Mouse (Mus musculus) hindbrain, embryonic 11.5 days (tissue): ENCODE measurements around the gene Pip5k1a. TPM values are rescaled to one million over a fixed set of nuclear protein-coding genes. Genes with fewer than 3 reads are reported as not detected.
A peak's percentile ranks its signal among the peaks of the same experiment; 100 is the strongest.
"Not testable (repeated sequence)": the region's sequence is repeated elsewhere in the genome, so short reads cannot be mapped to it uniquely, and the experiment has no call there.

Source experiments
- ATAC-seq: fragments of 200-750 bp; cut with Nextera tagmentation; 2 replicates; pipeline ENCODE4 v1.8.0; 2017; ENCODE audit warnings: mild to moderate bottlenecking, moderate TSS enrichment, moderate library complexity; ENCODE audit not compliant: low FRiP score
- DNase-seq: peaks from one replicate; pipeline ENCODE4 v3.0.0-alpha.2; 2015; ENCODE audit warnings: low spot score
- H3K27ac ChIP-seq: fragments of 300-500 bp; sonication (generic); 2 replicates; pipeline ENCODE4 v1.5.1; 2014; ENCODE audit warnings: mild to moderate bottlenecking, low read depth, low read length
- H3K27me3 ChIP-seq: fragments of 300-500 bp; sonication (generic); 2 replicates; pipeline ENCODE4 v1.6.1; 2014; ENCODE audit warnings: mild to moderate bottlenecking, low read length, moderate library complexity, mixed read lengths; ENCODE audit not compliant: control insufficient read depth, insufficient read depth
- H3K36me3 ChIP-seq: fragments of 300-500 bp; sonication (generic); 2 replicates; pipeline ENCODE4 v1.6.1; 2014; ENCODE audit warnings: mild to moderate bottlenecking, low read length, moderate library complexity, mixed read lengths; ENCODE audit not compliant: control insufficient read depth, insufficient read depth
- H3K4me1 ChIP-seq: fragments of 300-500 bp; sonication (generic); replicated peaks from 2 replicates; pipeline ENCODE4 v1.6.1; 2014; ENCODE audit warnings: low read length, mixed read lengths; ENCODE audit not compliant: control insufficient read depth, insufficient read depth
- H3K4me2 ChIP-seq: fragments of 300-500 bp; sonication (generic); replicated peaks from 2 replicates; pipeline ENCODE4 v1.6.1; 2014; ENCODE audit warnings: mild to moderate bottlenecking, low read depth, low read length
- H3K4me3 ChIP-seq: fragments of 300-500 bp; sonication (generic); 2 replicates; pipeline ENCODE4 v1.5.1; 2014; ENCODE audit warnings: low read depth, low read length
- H3K9ac ChIP-seq: fragments of 300-500 bp; sonication (generic); 2 replicates; pipeline ENCODE4 v1.6.1; 2014; ENCODE audit warnings: low read depth, low read length
- H3K9me3 ChIP-seq: fragments of 300-500 bp; sonication (generic); 2 replicates; pipeline ENCODE4 v1.6.1; 2016; ENCODE audit warnings: low read length; ENCODE audit not compliant: control insufficient read depth
- WGBS: fragments of 180-500 bp; shearing (Covaris S2); extraction: QIAGEN DNeasy Blood & Tissue Kit; methylation state at CpG from one replicate; pipeline ENCODE4 v1.1.7; 2014; 5-methylcytosine and 5-hydroxymethylcytosine counted together
- polyA plus RNA-seq: library from polyadenylated mRNA; unstranded; fragments of >200 nt; fragmentation: Nextera tagmentation; extraction: Ambion mirVana; gene quantifications from 2 replicates; pipeline ENCODE4 v1.2.1, GENCODE M21; 2014

Pip5k1a gene
- polyA plus RNA-seq, 1 experiment from 2014 or later: 15.0 TPM

- H3K27ac ChIP-seq: no peak overlapping the region
- H3K36me3 ChIP-seq: no peaks in the 10 kb centered on the region
- DNase-seq (no peak), ATAC-seq (peak; percentile 75)
- H3K9me3 ChIP-seq: no peaks in the 10 kb centered on the region
- peak overlapping the region; percentile 52 for H3K4me3 ChIP-seq
- peak overlapping the region; percentile 42 for H3K4me2 ChIP-seq
- 0 out of 2 replicates have a peak, but pooled peaks cover 3% of the 10 kb centered on the region for H3K4me1 ChIP-seq
- H3K27me3 ChIP-seq: no peaks in the 10 kb centered on the region
- peak overlapping the region; percentile 59; the same call in 1 of the 2 replicates for H3K9ac ChIP-seq
- WGBS: 34% methylated on average over 7 of the region's 7 CpGs
These were observed 63.9 kb downstream of the Pip5k1a start for GRCm38 (mm10) chr3:95042838-95043229.

DNA sequence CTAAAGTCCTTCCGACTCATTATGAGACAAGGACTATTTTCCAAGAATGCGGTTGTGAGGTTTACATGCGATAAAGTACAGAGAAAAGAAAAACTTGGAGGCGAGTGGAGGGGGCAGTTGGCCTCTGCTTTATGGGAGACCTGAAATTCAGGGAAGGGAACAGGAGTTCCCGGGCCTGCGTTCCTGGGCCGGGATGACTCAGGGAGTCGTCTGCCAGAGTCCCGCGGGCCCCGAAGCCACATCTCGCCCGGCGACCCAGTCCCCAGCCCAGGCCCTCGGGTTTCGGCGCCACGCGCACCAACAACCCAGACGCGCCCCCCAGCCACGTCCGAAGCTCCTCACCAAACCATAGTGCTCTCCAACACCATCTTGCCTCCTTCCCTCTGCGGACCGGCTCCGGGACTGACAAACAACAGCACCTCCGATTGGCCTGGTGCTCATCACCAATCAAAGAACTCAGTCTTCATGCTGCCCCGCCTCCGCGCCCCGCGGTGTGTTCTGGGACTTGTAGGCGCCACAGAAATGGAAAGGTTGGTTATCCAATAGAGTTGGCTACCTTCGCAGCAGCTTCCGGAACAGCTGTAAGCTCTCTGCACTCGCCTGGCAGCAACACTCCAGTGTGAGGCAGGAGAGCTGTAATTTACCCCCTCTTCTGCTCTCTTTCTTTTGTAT is 64.4 kb downstream of the Pip5k1a start, which contains the start of gene Psmd4:
Psmd4 (minus strand) TSS at position 449 of the 672 bp plus-strand sequence.
- H3K36me3 ChIP-seq: no peaks in the 10 kb centered on the region
- 0 out of 2 replicates have a peak, but pooled peaks cover 3% of the 10 kb centered on the region for H3K4me1 ChIP-seq
- 2% methylated on average over 31 of the region's 36 CpGs for WGBS
- H3K27me3 ChIP-seq: no peaks in the 10 kb centered on the region
- H3K9me3 ChIP-seq: no peaks in the 10 kb centered on the region
- H3K4me3 ChIP-seq: peak within 1 kb of the TSS; percentile 52
- no peak within 1 kb of the TSS for H3K27ac ChIP-seq
- peak; percentile 98 for DNase-seq
- peak within 1 kb of the TSS; percentile 50 for H3K4me2 ChIP-seq
- H3K9ac ChIP-seq: peak within 1 kb of the TSS; percentile 59
- ATAC-seq: peak; percentile 99

DNA sequence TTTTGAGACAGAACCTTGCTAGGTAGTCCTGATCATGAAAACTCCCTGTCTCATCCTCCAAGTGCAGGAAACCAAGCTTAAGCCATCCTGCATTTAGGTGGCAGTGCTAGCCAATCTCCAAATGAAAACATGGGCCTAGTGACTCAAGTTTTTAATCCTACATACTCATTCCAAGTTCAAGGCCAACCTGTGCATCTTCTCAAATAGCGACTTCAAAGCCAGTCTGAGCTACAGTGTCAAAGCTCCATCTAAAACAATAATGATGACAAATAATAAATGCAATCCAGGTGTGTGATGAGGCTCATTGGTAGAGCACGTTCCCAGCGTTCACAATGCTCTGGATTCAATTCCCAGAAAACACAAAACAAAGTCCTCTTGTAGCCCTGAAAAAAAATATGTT is 65.1 kb downstream of the Pip5k1a start:
- peak overlapping the region; percentile 52 for H3K4me3 ChIP-seq
- no peaks in the 10 kb centered on the region for H3K27me3 ChIP-seq
- no peak overlapping the region for H3K27ac ChIP-seq
- H3K4me1 ChIP-seq: 0 out of 2 replicates have a peak, but pooled peaks cover 3% of the 10 kb centered on the region
- peak overlapping the region; percentile 50 for H3K4me2 ChIP-seq
- ATAC-seq (no peak), DNase-seq (no peak)
- peak overlapping the region; percentile 59 for H3K9ac ChIP-seq
- WGBS: 14% methylated on average over 3 of the region's 3 CpGs
- H3K9me3 ChIP-seq: no peaks in the 10 kb centered on the region
- H3K36me3 ChIP-seq: no peaks in the 10 kb centered on the region

- H3K9ac ChIP-seq: no peak overlapping the region
- H3K4me3 ChIP-seq: no peak overlapping the region
- H3K36me3 ChIP-seq: peaks cover 15% of the 10 kb centered on the region
- H3K27ac ChIP-seq: no peak overlapping the region
- no peak overlapping the region for H3K4me2 ChIP-seq
- H3K9me3 ChIP-seq: no peaks in the 10 kb centered on the region
- ATAC-seq (no peak), DNase-seq (no peak)
- no peaks in the 10 kb centered on the region for H3K27me3 ChIP-seq
- WGBS: 75% methylated on average over 3 of the region's 3 CpGs
- H3K4me1 ChIP-seq: no peaks in the 10 kb centered on the region
These were observed 76.8 kb downstream of the Pip5k1a start for GRCm38 (mm10) chr3:95029953-95030352.

DNA sequence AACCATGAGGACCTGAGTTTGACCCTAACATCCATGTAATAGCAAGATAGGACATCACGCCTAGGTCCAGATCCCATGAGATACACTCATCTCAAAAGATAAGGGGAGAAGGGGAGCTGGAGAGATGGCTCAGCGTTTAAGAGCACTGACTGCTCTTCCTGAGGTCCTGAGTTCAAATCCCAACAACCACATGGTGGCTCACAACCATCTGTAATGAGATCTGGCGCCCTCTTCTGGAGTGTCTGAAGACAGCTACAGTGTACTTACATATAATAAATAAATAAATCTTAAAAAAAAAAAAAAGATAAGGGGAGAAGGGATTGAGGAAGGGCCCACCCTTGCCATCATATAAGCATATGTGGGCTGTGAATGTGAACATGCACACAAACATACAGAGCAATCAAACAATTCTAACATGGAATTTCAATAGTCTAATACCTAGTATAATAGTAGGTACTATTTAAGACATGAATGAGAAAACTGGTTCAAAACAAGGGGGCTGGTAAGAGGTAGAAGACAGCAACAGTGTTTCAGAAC is 77.4 kb downstream of the Pip5k1a start:
- not testable (repeated sequence) for DNase-seq, H3K27ac ChIP-seq, H3K9me3 ChIP-seq, H3K4me3 ChIP-seq, H3K9ac ChIP-seq, H3K27me3 ChIP-seq, H3K4me2 ChIP-seq, H3K4me1 ChIP-seq, ATAC-seq
- peaks cover 15% of the 10 kb centered on the region for H3K36me3 ChIP-seq
- WGBS: 85% methylated on average over 3 of the region's 3 CpGs

- DNase-seq (no peak), ATAC-seq (no peak)
- H3K9ac ChIP-seq: no peak overlapping the region
- H3K4me1 ChIP-seq: no peaks in the 10 kb centered on the region
- no peak overlapping the region for H3K4me2 ChIP-seq
- H3K36me3 ChIP-seq: peaks cover 10% of the 10 kb centered on the region
- no peak overlapping the region for H3K4me3 ChIP-seq
- no peaks in the 10 kb centered on the region for H3K9me3 ChIP-seq
- H3K27me3 ChIP-seq: no peaks in the 10 kb centered on the region
- H3K27ac ChIP-seq: no peak overlapping the region
- 97% methylated on average over 3 of the region's 3 CpGs for WGBS
These were observed 78.1 kb downstream of the Pip5k1a start for GRCm38 (mm10) chr3:95028603-95029002.

DNA sequence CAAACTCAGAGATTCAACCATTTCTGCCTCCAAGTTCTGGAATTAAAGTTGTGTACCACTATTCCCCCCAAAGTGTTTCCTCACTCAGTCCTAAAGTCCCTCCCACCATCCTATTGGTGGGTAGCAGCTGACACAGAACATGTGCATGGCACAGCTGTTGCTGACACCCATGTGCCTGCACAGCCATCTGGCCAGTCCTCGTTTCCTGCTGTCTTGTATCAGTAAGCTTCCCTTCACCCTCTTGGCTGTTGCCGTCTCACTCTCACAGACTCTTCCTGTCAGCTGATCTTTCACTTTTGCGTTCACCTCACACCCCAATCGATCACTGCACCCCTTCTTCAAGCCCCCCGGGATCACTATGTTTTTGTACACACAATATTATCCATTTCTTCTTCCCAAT is 79.0 kb downstream of the Pip5k1a start:
- H3K9ac ChIP-seq: no peak overlapping the region
- H3K4me1 ChIP-seq: no peaks in the 10 kb centered on the region
- H3K36me3 ChIP-seq: peaks cover 4% of the 10 kb centered on the region
- WGBS: 69% methylated on average over 5 of the region's 5 CpGs
- no peak overlapping the region for H3K4me3 ChIP-seq
- DNase-seq (no peak), ATAC-seq (no peak)
- no peaks in the 10 kb centered on the region for H3K27me3 ChIP-seq
- H3K4me2 ChIP-seq: no peak overlapping the region
- H3K9me3 ChIP-seq: no peaks in the 10 kb centered on the region
- H3K27ac ChIP-seq: no peak overlapping the region

DNA sequence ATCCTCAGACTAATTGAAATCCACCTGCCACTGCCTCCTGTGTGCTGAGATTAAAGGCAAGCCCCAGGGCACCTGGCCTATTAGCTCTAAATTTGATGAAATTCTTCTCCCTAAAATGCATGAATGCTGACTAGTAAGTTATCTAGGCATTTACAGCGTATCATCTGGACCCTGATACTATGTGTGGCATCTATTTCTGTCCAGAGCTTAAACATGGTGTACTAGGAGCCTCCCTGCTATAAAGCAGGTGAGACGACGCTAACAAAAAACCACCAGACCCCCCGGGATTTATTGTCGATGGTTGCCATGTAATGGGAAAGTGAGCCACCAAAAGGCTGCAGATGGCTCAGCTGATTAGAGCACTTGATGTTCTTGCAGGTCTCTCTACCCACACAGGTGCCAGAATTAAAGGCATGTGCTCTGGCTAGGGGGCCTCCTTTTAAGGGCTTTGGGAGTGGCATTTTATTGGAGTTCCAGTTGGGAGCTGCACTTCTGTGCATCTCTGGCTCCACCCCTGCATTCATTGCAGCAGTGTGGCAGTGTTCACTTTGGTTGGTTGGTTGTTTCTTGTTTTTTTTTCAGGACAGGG is 79.6 kb downstream of the Pip5k1a start:
- Histone ChIP-seq H3K9me3 (no peaks in the 10 kb centered on the region), H3K9ac (no peak overlapping the region), H3K4me3 (no peak overlapping the region), H3K4me1 (no peaks in the 10 kb centered on the region), H3K27ac (no peak overlapping the region), H3K36me3 (0 out of 2 replicates have a peak, but pooled peaks cover 3% of the 10 kb centered on the region), H3K27me3 (no peaks in the 10 kb centered on the region), H3K4me2 (no peak overlapping the region)
- ATAC-seq: no peak
- no peak for DNase-seq
- WGBS: 64% methylated on average over 5 of the region's 5 CpGs
